Mouse (Mus musculus) kidney, postnatal 0 days (tissue): ENCODE measurements around the gene Olfr401. TPM values are rescaled to one million over a fixed set of nuclear protein-coding genes. Genes with fewer than 3 reads are reported as not detected.

Source experiments
- ATAC-seq: fragments of 200-750 bp; cut with Nextera tagmentation; replicated peaks from 2 replicates; pipeline ENCODE4 v1.8.0; 2017; ENCODE audit warnings: low read depth, moderate number of reproducible peaks, moderate TSS enrichment, moderate library complexity; ENCODE audit not compliant: low FRiP score
- DNase-seq: peaks from one replicate; pipeline ENCODE4 v3.0.0-alpha.2; 2016; ENCODE audit warnings: low spot score
- H3K27ac ChIP-seq: fragments of 300-500 bp; sonication (generic); 2 replicates; pipeline ENCODE4 v1.5.1; 2014; ENCODE audit warnings: mild to moderate bottlenecking
- H3K27me3 ChIP-seq: fragments of 300-500 bp; sonication (generic); 2 replicates; pipeline ENCODE4 v1.6.1; 2014; ENCODE audit warnings: low read length, mixed read lengths; ENCODE audit not compliant: insufficient read depth
- H3K36me3 ChIP-seq: fragments of 300-500 bp; sonication (generic); 2 replicates; pipeline ENCODE4 v1.6.1; 2014; ENCODE audit warnings: low read length, mixed read lengths; ENCODE audit not compliant: insufficient read depth
- H3K4me1 ChIP-seq: fragments of 300-500 bp; sonication (generic); replicated peaks from 2 replicates; pipeline ENCODE4 v1.6.1; 2014; ENCODE audit warnings: antibody characterized with exemption, low read length, mixed read lengths; ENCODE audit not compliant: insufficient read depth
- H3K4me2 ChIP-seq: fragments of 300-500 bp; sonication (generic); 2 replicates; pipeline ENCODE4 v1.6.1; 2014; ENCODE audit warnings: mild to moderate bottlenecking, low read length, moderate library complexity, mixed read lengths
- H3K4me3 ChIP-seq: fragments of 300-500 bp; sonication (generic); replicated peaks from 2 replicates; pipeline ENCODE4 v1.5.1; 2014; ENCODE audit warnings: low read depth, low read length
- H3K9ac ChIP-seq: fragments of 300-500 bp; sonication (generic); 2 replicates; pipeline ENCODE4 v1.6.1; 2014; ENCODE audit warnings: low read depth, low read length
- H3K9me3 ChIP-seq: fragments of 300-500 bp; sonication (generic); replicated peaks from 2 replicates; pipeline ENCODE4 v1.6.1; 2016; ENCODE audit warnings: low read length, inconsistent platforms, mixed read lengths
- CTCF ChIP-seq: IDR thresholded peaks from 2 replicates; pipeline ENCODE4 v1.5.1; 2016; ENCODE audit warnings: antibody characterized with exemption, low read depth, mild to moderate bottlenecking, moderate library complexity
- WGBS: fragments of 180-500 bp; shearing (Covaris S2); extraction: QIAGEN DNeasy Blood & Tissue Kit; methylation state at CpG from one replicate; pipeline ENCODE4 v1.1.7; 2014; 5-methylcytosine and 5-hydroxymethylcytosine counted together
- polyA plus RNA-seq: library from polyadenylated mRNA; unstranded; fragments of >200 nt; fragmentation: Nextera tagmentation; extraction: Ambion mirVana; gene quantifications from 2 replicates; pipeline ENCODE4 v1.2.1, GENCODE M21; 2015

Olfr401 gene
- polyA plus RNA-seq, 1 experiment from 2014 or later: not detected

DNA sequence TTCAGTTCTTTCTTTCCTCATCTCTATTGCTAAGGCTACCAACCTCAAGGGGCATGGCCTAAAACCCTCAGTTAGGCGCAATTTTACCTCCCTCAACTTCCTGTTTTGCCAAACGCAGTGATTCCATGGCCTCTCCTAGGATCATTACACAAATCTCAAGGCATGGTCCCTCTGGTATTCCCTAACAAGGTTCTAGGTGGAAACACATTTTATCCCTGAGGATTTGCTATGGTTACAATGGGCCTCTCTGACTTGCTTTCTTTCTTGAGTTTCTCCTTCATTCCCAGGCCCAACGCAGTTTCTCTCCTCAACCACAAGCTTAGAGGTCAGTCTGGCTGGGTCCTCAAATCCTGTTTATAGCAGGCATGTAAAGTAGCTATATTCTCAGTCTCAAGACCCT, 39.7 kb downstream of the Olfr401 start, which contains the start of gene Olfr402:
TSS of gene Olfr402 (plus strand) at position 301 of the 400 bp plus-strand sequence.
- H3K27ac ChIP-seq: no peak within 1 kb of the TSS
- no peaks in the 10 kb centered on the region for H3K9me3 ChIP-seq
- no peak within 1 kb of the TSS for H3K4me2 ChIP-seq
- no peak within 1 kb of the TSS for H3K9ac ChIP-seq
- no peaks in the 10 kb centered on the region for H3K36me3 ChIP-seq
- ATAC-seq (no peak), DNase-seq (no peak)
- 63% methylated on average over 3 of the region's 3 CpGs for WGBS
- H3K4me3 ChIP-seq: no peak within 1 kb of the TSS
- TF ChIP-seq CTCF: no peak
- H3K4me1 ChIP-seq: no peaks in the 10 kb centered on the region
- H3K27me3 ChIP-seq: no peaks in the 10 kb centered on the region

DNA sequence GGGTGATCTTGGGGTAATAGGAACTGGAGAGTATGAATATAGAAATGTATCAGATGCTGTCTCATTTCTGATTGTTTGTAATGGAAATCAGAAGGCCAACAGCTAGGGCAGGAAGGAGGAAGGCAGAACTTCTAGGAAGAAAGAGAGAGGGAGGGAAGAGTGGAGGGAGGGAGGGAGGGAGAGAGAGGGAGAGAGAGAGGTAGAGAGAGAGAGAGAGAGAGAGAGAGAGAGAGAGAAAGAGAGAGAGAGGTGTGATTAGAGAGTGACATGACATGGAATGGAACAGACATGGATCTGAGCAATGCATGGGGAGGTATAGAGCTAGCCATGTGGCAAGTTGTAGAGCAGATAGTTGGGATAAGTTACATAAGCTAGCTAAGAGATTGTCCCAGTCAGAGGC, 55.3 kb downstream of the Olfr401 start:
- no peak for ATAC-seq
- H3K9ac ChIP-seq: no peak overlapping the region

More for the DNA sequence above, 55.3 kb downstream of the Olfr401 start:
- no peak overlapping the region for H3K4me3 ChIP-seq
- no peak for TF ChIP-seq CTCF
- no peak overlapping the region for H3K27ac ChIP-seq
- H3K4me2 ChIP-seq: no peak overlapping the region
- no peaks in the 10 kb centered on the region for H3K9me3 ChIP-seq
- no peak for DNase-seq
- H3K4me1 ChIP-seq: no peaks in the 10 kb centered on the region
- no peaks in the 10 kb centered on the region for H3K27me3 ChIP-seq
- no peaks in the 10 kb centered on the region for H3K36me3 ChIP-seq

Other genes with a start within 250 kb of the Olfr401 start
- not detected in 2 replicates for gene Olfr394, start 222.9 kb upstream of the Olfr401 start, polyA plus RNA-seq
- gene Olfr395, start 204.4 kb upstream of the Olfr401 start, polyA plus RNA-seq: not detected in 2 replicates
- gene Olfr23, start 177.0 kb upstream of the Olfr401 start, polyA plus RNA-seq: not detected in 2 replicates
- gene Olfr397, start 152.9 kb upstream of the Olfr401 start, polyA plus RNA-seq: not detected in 2 replicates
- gene Olfr398, start 123.3 kb upstream of the Olfr401 start, polyA plus RNA-seq: not detected in 2 replicates
- gene Olfr139, start 57.2 kb upstream of the Olfr401 start, polyA plus RNA-seq: not detected in 2 replicates
- gene Olfr399, start 57.1 kb upstream of the Olfr401 start, polyA plus RNA-seq: not detected in 2 replicates
- 0.17 and 0.19 TPM in 2 replicates for gene Zfp616, start 43.8 kb upstream of the Olfr401 start, polyA plus RNA-seq
- not detected in 2 replicates for gene Olfr402, start 39.8 kb downstream of the Olfr401 start, polyA plus RNA-seq
- gene Olfr403, start 72.5 kb downstream of the Olfr401 start, polyA plus RNA-seq: not detected in 2 replicates
- gene Olfr43, start 97.7 kb downstream of the Olfr401 start, polyA plus RNA-seq: not detected in 2 replicates
- not detected in 2 replicates for gene Olfr406, start 146.1 kb downstream of the Olfr401 start, polyA plus RNA-seq
- not detected in 2 replicates for gene Olfr59, start 170.0 kb downstream of the Olfr401 start, polyA plus RNA-seq
- gene Olfr410, start 224.3 kb downstream of the Olfr401 start, polyA plus RNA-seq: not detected in 2 replicates
- not detected in 2 replicates for gene Olfr411, start 238.9 kb downstream of the Olfr401 start, polyA plus RNA-seq
- gene Olfr412, start 248.4 kb downstream of the Olfr401 start, polyA plus RNA-seq: not detected in 2 replicates